Mouse (Mus musculus) embryonic fibroblast, embryonic 13.5 days (primary cell): Measurements from ENCODE around the gene Pds5a.

Experiments used
- CTCF ChIP-seq: IDR thresholded peaks from 2 replicates; pipeline ENCODE4 v1.5.1; 2011; ENCODE audit warnings: mild to moderate bottlenecking, control low read depth, low read length, moderate library complexity, borderline replicate concordance; ENCODE audit not compliant: insufficient read depth
- POLR2A ChIP-seq: IDR thresholded peaks from 2 replicates; pipeline ENCODE4 v1.6.1; 2011; ENCODE audit warnings: low read depth, mild to moderate bottlenecking, control low read depth, low read length, moderate library complexity

DNA sequence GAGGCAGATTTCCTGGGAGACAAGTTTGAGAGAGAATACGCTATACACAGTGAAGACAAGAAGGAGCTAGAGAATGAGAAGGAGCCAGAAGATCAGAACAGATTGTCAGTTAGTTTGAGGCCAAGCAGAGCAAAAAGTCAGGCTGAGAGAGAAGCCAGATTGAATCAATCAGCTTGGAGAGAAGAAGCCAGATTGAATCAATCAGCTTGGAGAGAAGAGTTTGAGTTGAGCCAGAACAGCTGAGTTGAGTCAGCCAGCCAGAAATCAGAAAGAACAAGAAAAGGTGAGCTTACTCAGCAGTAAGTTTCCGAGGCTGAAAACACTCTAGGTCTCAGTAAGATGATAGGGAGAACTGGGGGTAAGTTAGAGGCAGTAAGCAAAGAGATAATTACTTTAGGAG lies 123.2 kb downstream of the Pds5a start:
- TF ChIP-seq CTCF (no peak), POLR2A (no peak)
